Mouse (Mus musculus): ENCODE results near the gene Tpd52l1.

Gene Tpd52l1

DNA sequence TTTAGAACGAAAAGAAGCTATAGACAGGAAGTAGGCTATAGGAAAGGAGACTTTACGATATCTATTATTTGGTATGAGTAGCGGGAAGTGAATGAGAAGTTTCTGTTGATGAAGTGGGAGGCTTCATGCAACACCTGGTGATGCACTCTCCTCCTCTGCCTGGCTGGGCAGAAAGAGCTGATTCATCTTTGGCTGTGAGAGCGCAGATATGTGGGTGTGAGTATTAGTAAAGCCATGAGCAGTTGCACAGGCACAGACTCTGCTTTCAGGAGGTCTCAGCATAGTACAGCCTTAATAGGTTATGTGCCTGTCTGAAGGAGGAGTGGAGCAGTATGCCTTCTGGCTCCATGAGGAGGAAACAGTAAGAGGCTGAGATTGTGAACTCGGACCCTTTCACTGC is 109.3 kb downstream of the Tpd52l1 start:
- CTCF ChIA-PET = no interaction called here

DNA sequence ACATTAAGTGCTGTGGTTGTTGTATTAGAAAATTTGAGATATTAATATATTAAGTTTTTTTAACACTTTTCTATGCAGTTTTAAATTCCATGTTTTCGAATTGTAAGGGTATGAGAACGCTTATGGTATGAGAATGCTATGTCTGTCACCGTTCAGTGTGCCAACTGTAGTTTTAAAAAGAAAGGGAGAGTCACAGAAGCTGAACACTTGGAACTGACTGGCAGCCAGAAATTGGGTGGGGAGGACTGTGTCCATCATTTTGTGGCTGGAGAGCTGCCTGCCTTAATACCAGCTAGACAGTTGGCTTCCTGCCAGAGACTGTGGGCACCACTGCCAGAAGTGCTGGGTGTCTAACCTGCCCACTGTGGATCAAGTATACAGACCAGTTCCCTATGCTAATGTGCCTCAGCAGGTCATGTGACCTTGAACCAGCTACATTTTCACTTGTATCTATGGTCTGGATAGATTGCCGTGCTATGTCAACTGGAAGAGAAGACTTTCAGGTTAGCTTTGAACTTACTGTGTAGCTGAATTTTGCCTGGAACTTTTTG is 114.5 kb downstream of the Tpd52l1 start:
- CTCF ChIA-PET = no interaction called here

DNA sequence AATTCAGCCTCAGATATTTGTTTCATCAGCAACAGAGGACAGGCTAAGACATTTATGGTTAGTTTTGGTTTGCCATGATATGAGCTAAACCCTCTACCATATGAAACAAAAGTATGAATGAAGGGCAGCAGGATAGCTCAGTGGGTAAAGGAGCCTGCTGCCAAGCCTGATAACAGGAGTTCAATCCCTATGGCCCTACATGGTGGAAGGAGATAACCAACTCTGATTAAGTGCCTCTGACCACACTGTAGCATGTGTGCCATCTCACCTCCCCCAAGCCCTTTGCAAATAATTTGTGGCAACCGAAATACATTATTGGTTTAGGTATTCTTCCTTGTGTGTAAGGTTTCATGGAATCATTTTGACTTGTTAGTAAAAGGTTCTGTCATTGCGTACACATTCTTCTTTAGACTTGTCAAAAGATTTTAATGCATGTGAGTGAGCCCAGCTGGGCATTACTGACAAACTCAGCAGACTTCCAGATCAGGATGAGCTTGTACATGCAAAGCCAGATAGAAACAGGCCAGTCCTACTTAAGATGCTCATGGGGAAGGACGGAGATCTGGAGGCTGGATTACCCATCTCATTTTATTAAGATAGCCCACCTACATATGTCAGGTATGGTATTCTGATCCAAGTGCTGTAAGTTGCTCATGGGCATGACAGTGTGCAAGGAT is 115.3 kb downstream of the Tpd52l1 start:
- CTCF ChIA-PET = no interaction called here

DNA sequence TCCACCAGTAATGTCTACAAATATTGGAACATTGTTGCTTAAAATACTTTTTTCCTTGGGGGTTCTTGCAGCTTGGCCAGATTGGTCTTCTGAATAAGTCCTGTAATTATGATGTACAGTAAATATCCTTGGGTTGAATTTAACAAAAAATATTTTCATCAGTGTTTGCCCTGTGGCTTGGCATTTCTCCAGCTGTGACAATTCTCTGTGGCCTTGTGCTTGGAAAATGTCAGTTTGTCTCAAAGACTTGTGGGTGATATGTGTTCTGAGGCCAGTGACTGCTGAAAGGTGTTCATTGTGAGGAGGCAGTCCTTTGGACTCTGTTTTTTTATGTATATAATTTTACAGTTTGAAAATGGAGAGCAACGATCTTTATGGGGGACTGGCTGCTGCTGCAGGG is 116.3 kb downstream of the Tpd52l1 start:
- CTCF ChIA-PET = no interaction called here

DNA sequence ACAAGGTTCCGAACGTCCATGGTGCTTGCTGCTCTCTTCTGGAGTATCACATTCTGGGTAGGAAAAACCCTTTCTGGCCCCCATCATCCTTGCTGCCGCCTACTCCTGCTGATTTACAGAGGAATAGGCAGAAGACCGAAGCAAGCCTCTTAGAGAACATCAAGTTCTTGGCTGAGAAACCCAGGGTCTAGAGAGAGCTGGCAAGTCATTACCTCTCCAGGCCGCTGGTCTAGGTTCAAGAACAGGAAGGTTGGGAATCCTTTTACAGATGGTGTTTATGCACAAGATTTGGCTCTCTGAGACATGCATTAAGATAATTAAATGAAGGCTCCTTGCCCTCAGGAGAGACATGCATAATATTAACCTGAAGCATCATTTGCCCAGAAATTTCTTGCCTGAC is 127.3 kb downstream of the Tpd52l1 start:
- CTCF ChIA-PET = no interaction called here

DNA sequence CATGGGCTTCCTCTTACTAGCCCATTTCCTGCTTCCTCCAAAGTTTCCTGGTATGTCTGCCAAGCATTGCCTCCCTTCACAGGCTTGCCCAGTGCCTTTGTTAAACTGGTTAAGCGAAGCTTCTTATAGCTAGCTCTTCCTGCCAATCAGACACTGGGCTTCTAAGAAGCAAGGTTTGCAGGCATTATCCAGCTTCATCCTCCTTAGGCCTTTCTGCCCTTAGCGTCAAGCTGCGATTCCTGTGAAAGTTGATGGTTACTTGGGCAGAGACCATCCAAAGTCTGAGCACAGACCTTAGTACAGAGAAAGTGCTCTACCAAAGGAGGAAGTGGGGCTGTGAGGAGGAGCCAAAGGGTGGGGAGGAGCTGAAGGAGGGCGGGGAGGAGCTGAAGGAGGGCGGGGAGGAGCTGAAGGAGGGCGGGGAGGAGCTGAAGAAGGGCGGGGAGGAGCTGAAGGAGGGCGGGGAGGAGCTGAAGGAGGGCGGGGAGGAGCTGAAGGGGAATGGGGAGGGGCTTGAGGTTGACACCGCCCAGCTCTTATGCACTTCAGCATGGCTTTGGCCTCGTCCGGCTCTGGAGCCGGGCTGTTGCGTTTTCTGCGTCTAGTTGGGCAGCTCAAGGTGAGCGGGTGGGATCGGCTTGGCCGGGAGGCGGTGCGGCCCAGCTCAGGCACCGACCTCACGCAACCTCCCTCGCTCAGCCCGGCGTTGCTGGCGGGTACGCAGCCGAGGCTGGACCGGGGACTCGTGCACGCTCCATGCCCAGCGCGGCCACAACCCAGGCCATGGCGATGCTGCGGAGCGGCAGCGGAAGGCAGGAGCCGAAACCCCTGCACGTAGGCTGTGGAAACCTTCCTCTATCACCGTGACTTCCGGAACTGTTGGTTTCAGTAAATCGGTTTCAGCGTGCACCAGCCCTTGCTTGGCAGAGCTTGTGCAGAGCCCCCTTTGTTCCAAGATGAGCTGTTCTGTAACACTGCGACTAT is 132.6 kb downstream of the Tpd52l1 start, which contains the start of gene Hddc2:
Gene Hddc2, plus strand, starts transcription at position 519 of the 984 bp plus-strand sequence.
- CTCF ChIA-PET = interaction anchor here (1.4 kb wide), 1 partner anchor 10 kb away, joined by 3 read pairs; no protein-coding TSS in a partner anchor

DNA sequence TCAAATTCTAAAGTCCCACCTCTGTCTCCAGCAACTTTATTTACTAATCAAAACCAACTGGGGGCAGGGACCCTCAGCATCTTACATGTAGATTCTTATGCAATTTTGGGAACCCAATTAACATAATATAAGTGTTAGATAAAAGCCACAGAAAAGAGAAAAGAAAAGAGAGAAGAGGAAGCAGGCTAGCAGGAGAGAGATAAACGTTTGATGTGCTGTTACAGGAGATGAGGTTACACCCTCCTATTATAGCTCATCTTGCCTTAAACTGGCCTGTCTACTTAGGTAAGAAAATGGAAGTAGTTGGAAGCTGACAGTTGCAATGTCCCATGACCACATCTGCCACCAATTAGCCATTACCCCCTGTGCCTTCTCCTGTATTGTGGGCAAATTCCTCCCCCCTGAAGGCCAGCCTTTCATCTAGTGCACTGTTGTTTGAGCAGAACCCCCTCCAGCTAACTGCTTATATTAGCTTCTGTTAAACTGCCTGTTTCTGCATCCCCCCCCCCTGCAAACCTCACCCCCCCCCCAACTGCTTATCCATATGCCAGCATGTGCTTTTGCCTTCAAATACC is 138.6 kb downstream of the Tpd52l1 start:
- CTCF ChIA-PET = interaction anchor here (0.7 kb wide), 1 partner anchor 14 kb away, joined by 6 read pairs; no protein-coding TSS in a partner anchor

DNA sequence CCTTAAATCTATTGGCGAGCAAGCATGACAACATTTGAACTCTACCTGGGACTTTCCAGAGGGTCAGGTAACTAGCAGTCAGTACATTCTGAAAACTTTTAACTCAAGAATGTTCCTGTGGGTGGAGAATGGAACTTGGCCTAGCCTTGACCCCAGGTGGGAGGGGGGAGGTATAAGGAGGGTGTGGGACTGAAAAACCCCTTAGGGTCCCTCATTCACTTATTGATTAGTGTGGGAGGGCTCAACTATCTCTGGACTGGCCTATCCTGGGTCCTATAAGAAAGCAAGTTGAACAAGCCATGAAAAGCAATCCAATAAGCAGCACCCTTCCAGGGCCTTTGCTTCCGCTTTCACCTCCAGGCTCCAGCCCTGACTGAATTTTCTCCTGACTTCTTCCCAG is 142.3 kb downstream of the Tpd52l1 start:
- CTCF ChIA-PET = no interaction called here

DNA sequence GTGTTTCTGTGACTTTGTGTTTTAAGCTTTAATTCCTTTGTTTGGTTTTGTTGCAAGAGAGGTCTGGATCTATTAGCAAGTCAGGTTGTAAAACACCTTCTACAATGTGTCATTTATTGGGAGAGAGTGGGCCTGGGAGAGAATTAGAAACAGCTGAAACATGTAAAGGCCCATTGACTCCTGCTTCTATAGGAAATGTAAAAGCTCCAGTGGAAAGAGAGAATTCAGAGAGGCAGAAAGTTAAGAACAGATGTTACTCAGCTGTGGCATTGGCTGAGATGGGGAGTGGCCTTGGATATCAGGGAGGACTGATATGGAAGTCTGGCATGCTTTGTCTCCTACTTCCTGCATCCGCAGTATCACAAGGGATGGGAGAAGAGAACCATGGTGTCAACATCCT is 145.5 kb downstream of the Tpd52l1 start:
- CTCF ChIA-PET = no interaction called here

DNA sequence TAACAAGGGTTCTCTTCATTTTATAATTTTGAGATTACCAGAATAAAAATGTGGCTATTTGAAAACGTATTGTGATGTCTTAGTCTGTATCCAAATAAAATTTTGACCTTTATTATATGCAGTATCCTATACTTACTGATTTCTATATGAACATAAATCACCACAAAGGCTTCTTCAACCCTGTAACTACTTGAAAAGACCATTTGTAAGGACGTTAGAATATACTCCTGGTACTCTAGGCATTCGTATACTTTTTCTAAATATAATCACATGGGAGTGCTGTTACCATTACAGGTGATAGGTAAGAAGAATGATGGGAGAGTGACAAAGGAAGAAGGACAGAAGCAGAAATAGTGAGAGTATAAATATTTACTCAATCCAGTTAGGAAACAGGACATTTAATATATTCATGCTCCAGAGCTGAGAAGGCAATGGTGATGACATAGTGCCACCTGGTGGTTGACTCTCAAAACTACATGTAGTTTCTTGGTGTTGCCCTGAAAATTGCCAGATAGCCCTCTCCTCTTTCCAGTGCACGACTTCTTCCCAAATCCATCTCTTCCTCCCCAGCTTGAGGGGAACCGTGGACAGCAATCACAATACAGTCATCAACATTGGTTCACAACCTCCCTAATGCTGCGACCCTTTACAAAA is 146.7 kb downstream of the Tpd52l1 start:
- CTCF ChIA-PET = no interaction called here

DNA sequence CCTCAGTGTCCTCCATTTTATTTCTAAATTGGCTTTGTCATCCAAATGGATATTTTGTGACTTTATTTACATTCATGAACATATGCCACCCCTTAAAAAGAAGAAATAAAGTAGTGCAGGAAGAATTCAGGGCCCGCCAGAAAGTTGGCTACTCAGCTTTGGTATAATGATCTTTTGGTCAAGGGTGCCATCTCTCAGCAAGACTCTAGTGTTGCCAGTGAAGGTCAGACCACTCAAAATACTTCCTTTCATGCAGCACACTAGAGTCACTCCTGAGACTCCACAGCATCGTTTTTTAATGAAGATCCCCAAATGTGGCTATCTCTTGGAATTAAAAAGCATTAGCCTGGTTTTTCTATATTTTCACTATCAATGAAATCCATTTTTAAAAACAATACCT is 147.5 kb downstream of the Tpd52l1 start:
- CTCF ChIA-PET = no interaction called here

DNA sequence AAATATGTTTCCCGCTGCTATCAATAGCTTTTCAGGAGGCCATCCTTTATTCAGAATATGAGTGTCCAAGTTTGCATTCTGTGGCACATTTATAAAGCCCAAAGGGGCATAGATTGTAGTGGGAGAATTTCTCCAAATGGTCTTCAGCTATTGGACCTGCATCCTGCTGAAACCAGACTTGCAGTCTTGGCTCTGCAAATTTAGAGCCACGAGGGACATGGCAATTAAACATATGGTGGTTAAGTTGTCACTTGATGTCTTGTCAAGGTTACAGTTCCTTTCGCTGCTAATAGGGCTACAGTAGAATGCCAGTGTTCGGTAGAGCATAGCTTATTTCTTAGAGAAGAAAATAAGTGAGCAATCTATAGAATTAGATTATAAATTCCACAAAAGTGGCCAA is 148.7 kb downstream of the Tpd52l1 start:
- CTCF ChIA-PET = no interaction called here

DNA sequence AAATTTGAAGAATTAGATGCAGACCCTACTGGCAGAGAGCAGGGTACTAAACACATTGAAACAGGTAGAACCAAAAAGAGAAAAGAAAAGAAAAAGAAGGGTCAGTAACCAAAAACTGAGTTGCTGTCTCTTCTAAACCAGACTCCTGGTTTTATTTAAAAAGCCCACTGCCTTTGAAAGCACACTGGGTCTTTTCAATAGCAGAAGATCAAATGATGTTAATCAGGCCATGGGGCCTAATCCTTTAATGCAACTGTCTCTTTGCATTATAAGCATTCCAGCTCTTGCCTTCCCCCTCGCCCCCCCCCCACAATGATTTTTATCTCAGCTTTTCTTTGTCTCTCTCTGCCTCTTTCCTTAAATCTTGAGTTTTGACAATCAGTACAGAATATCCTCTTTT is 149.3 kb downstream of the Tpd52l1 start:
- CTCF ChIA-PET = no interaction called here

DNA sequence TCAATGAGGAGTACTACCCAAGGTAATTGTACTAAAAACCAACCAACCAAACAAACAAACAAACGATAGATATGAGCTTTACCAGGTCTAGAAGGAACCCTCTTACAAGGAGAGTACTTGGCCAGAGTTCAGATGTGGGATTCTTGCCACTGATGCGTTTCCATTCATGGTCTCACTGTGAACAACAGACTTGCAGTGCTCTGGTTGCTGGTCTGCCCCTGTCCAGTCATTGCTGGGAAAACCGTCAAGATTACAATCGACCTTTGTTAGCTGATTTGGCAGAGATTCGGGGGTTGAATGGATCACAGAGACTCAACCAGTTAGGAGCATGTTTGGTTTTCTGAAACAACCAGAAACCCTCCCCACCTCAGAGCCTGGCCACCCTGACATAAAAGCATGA is 150.1 kb downstream of the Tpd52l1 start:
- CTCF ChIA-PET = no interaction called here

DNA sequence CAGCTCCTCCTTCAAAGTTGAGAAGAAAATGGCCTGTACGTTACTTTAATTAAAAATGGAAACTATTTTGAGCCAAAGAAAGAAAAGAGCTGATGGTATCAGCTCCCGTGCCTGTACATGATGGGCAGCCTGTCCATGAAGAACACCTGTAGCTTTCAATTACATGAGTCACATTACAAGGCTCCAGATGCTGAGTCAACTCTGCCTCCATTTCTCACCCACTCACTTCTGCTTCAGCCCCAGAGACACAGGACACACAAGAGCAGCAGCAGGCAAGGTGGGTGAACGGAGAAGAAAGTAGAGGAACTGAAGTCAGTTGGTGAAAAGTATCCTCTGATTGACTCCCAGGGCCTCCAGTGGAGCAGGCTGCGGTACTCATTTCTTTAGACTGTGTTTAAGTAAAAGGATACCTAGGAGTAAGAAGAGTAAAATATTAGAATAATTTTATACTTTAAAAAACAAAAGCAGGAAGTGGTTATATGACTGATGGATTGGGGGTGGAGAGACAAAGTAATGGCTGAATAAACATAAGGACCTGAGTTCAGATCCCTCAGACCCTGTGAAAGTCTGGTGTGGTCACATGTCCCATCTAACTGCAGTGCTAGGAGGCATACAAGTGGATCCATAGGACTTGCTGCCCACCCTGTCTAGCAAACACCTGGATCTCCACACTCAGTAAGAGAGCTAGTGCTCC is 156.9 kb downstream of the Tpd52l1 start:
- CTCF ChIA-PET = no interaction called here

DNA sequence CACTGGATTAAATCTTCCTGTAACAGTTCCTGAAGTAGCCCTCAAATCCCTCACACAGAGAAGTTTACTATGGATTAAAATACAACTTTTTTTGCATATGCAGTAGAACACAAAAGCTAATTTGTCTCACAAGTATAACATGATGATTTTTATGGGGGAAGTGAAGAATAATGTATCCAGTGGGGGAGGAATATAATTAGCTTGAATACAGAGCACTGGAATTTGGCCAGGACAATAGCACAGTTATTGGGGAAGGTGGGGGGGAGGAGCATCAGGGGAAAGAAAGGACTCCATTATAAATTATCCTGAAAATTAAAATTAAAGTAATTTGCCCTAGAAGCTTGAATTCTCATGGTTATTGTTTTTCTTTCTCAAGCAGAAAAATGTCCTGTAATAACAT is 158.0 kb downstream of the Tpd52l1 start:
- CTCF ChIA-PET = no interaction called here
